Mouse (Mus musculus): ENCODE measurements around the gene Gpx4. TPM values are rescaled to one million over a fixed set of nuclear protein-coding genes. Genes with fewer than 3 reads are reported as not detected.
A peak's percentile ranks its signal among the peaks of the same experiment; 100 is the strongest.

Gene Gpx4
- polyA plus RNA-seq (2015; fragmentation: Nextera tagmentation; extraction: Ambion mirVana) = 553 and 567 TPM in 2 replicates

GRCm38 (mm10) chr10:80047041-80047565, at the start of gene Gpx4:
Gene Gpx4, plus strand, starts transcription at chr10:80047166.
- no peaks in the 10 kb centered on the region for H3K27me3 ChIP-seq (ENCODE audit: control insufficient read depth, insufficient read depth, low read depth, low read length)
- no peak within 1 kb of the TSS for H3K4me3 ChIP-seq (ENCODE audit: low read depth, low read length)
- WGBS (ENCODE audit: insufficient replicate concordance) = 76% methylated on average over 9 of the region's 9 CpGs
- peaks cover 28% of the 10 kb centered on the region for H3K4me1 ChIP-seq (ENCODE audit: control insufficient read depth, low read depth, low read length)
- H3K9me3 ChIP-seq (replicated peaks; ENCODE audit: control insufficient read depth, low read length) = no peaks in the 10 kb centered on the region
- no peak within 1 kb of the TSS for H3K4me2 ChIP-seq (ENCODE audit: low read depth, low read length)
- H3K36me3 ChIP-seq (ENCODE audit: control insufficient read depth, insufficient read depth) = no peaks in the 10 kb centered on the region
- ATAC-seq (ENCODE audit: low read depth) = no peak
- no peak within 1 kb of the TSS for H3K9ac ChIP-seq (ENCODE audit: low read depth, low read length)
- no peak within 1 kb of the TSS for H3K27ac ChIP-seq (ENCODE audit: low read length)

- H3K4me3 ChIP-seq (ENCODE audit: low read depth, low read length) = peak overlapping the region; percentile 83
- ATAC-seq (ENCODE audit: low read depth) = peak; percentile 23; the same call in 1 of the 2 replicates
- WGBS (ENCODE audit: insufficient replicate concordance) = 21% methylated on average over 15 of the region's 15 CpGs
- H3K27ac ChIP-seq (ENCODE audit: low read length) = peak overlapping the region; percentile 97
- H3K4me1 ChIP-seq (ENCODE audit: control insufficient read depth, low read depth, low read length) = peaks cover 42% of the 10 kb centered on the region
- H3K27me3 ChIP-seq (ENCODE audit: control insufficient read depth, insufficient read depth, low read depth, low read length) = no peaks in the 10 kb centered on the region
- H3K9ac ChIP-seq (ENCODE audit: low read depth, low read length) = peak overlapping the region; percentile 81
- no peaks in the 10 kb centered on the region for H3K9me3 ChIP-seq (replicated peaks; ENCODE audit: control insufficient read depth, low read length)
- H3K36me3 ChIP-seq (ENCODE audit: control insufficient read depth, insufficient read depth) = 0 out of 2 replicates have a peak, but pooled peaks cover 3% of the 10 kb centered on the region
- H3K4me2 ChIP-seq (ENCODE audit: low read depth, low read length) = peak overlapping the region; percentile 82
These were observed 49.1 kb upstream of the Gpx4 start for GRCm38 (mm10) chr10:79997819-79998218.

DNA sequence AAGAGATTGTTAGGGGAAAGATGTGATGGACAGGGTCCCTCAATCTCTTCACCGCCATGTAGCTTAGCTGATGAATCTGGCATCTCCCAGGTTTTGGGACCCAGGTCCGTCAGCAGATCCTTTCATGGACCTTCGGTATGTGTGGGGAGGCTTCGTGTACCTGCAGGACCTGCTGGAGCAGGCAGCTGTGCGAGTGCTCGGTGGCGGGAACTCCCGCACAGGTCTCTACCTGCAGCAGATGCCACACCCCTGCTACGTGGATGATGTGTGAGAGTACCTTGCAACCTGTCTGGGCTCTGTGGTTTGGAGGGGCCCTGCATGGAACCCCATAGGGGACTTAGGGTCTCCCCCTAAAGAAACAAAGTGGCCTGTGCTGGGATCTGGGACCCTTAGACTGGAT, 45.0 kb upstream of the Gpx4 start:
- Histone ChIP-seq H3K4me3 (ENCODE audit: low read depth, low read length) (no peak overlapping the region), H3K9ac (ENCODE audit: low read depth, low read length) (no peak overlapping the region), H3K27me3 (ENCODE audit: control insufficient read depth, insufficient read depth, low read depth, low read length) (no peaks in the 10 kb centered on the region), H3K27ac (ENCODE audit: low read length) (no peak overlapping the region), H3K4me2 (ENCODE audit: low read depth, low read length) (no peak overlapping the region), H3K4me1 (ENCODE audit: control insufficient read depth, low read depth, low read length) (peaks cover 42% of the 10 kb centered on the region), H3K9me3 (replicated peaks; ENCODE audit: control insufficient read depth, low read length) (no peaks in the 10 kb centered on the region), H3K36me3 (ENCODE audit: control insufficient read depth, insufficient read depth) (peaks cover 8% of the 10 kb centered on the region)
- no peak for ATAC-seq (ENCODE audit: low read depth)
- 90% methylated on average over 9 of the region's 9 CpGs for WGBS (ENCODE audit: insufficient replicate concordance)

DNA sequence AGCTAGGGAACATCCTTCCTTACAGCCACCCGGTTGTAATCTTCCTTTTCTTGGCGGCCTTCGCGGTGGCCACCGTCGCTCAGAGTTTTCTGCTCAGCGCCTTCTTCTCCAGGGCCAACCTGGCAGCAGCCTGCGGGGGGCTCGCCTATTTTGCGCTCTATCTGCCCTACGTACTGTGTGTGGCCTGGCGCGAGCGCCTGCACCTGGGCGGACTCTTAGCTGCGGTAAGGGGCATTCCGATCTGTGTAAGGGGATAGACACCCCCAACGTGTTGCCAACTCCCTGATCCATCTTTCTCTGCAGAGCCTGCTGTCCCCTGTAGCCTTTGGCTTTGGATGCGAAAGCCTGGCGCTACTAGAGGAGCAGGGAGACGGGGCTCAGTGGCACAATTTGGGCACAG, 44.1 kb upstream of the Gpx4 start:
- Histone ChIP-seq H3K9ac (ENCODE audit: low read depth, low read length) (no peak overlapping the region), H3K9me3 (replicated peaks; ENCODE audit: control insufficient read depth, low read length) (no peaks in the 10 kb centered on the region), H3K27ac (ENCODE audit: low read length) (peak overlapping the region; percentile 45; the same call in 1 of the 2 replicates), H3K4me3 (ENCODE audit: low read depth, low read length) (no peak overlapping the region), H3K36me3 (ENCODE audit: control insufficient read depth, insufficient read depth) (peaks cover 14% of the 10 kb centered on the region), H3K4me1 (ENCODE audit: control insufficient read depth, low read depth, low read length) (peaks cover 39% of the 10 kb centered on the region), H3K27me3 (ENCODE audit: control insufficient read depth, insufficient read depth, low read depth, low read length) (no peaks in the 10 kb centered on the region), H3K4me2 (ENCODE audit: low read depth, low read length) (no peak overlapping the region)
- WGBS (ENCODE audit: insufficient replicate concordance) = 58% methylated on average over 21 of the region's 21 CpGs
- no peak for ATAC-seq (ENCODE audit: low read depth)

GRCm38 (mm10) chr10:80003374-80004232, 43.4 kb upstream of the Gpx4 start:
- Histone ChIP-seq H3K27ac (ENCODE audit: low read length) (peak overlapping the region; percentile 45), H3K27me3 (ENCODE audit: control insufficient read depth, insufficient read depth, low read depth, low read length) (no peaks in the 10 kb centered on the region), H3K4me3 (ENCODE audit: low read depth, low read length) (no peak overlapping the region), H3K9ac (ENCODE audit: low read depth, low read length) (0 out of 2 replicates have a peak overlapping the region, but pooled peaks have one; percentile 5), H3K4me1 (ENCODE audit: control insufficient read depth, low read depth, low read length) (peaks cover 33% of the 10 kb centered on the region), H3K9me3 (replicated peaks; ENCODE audit: control insufficient read depth, low read length) (no peaks in the 10 kb centered on the region), H3K36me3 (ENCODE audit: control insufficient read depth, insufficient read depth) (peaks cover 22% of the 10 kb centered on the region), H3K4me2 (ENCODE audit: low read depth, low read length) (no peak overlapping the region)
- peak; percentile 47 for ATAC-seq (ENCODE audit: low read depth)
- WGBS (ENCODE audit: insufficient replicate concordance) = 41% methylated on average over 9 of the region's 9 CpGs

DNA sequence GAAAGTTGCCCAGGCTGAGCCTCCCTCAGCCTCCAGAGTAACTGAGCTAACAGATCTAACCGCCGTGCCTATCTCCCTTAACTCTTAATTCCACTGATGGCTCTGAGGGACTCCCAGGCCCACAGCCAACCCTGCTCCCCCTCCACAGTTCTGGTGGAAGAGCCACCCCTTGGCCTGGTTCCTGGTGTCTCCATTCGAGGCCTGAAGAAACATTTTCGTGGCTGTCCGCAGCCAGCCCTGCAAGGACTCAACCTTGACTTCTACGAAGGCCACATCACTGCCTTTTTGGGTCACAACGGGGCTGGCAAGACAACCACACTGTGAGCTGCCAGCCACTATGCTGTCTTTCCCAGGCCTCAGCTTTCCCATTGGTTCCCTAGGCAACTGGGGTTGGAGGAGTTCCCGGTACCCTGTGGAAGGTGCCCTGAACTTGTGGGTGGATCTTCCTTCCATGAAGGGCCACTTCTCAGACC, 42.7 kb upstream of the Gpx4 start:
- no peak overlapping the region for H3K4me3 ChIP-seq (ENCODE audit: low read depth, low read length)
- H3K4me2 ChIP-seq (ENCODE audit: low read depth, low read length) = no peak overlapping the region
- WGBS (ENCODE audit: insufficient replicate concordance) = 68% methylated on average over 8 of the region's 8 CpGs
- no peak overlapping the region; the same call in 1 of the 2 replicates for H3K27ac ChIP-seq (ENCODE audit: low read length)
- ATAC-seq (ENCODE audit: low read depth) = no peak
- peaks cover 33% of the 10 kb centered on the region for H3K4me1 ChIP-seq (ENCODE audit: control insufficient read depth, low read depth, low read length)
- no peaks in the 10 kb centered on the region for H3K9me3 ChIP-seq (replicated peaks; ENCODE audit: control insufficient read depth, low read length)
- H3K36me3 ChIP-seq (ENCODE audit: control insufficient read depth, insufficient read depth) = peaks cover 29% of the 10 kb centered on the region
- no peak overlapping the region for H3K9ac ChIP-seq (ENCODE audit: low read depth, low read length)
- H3K27me3 ChIP-seq (ENCODE audit: control insufficient read depth, insufficient read depth, low read depth, low read length) = no peaks in the 10 kb centered on the region

DNA sequence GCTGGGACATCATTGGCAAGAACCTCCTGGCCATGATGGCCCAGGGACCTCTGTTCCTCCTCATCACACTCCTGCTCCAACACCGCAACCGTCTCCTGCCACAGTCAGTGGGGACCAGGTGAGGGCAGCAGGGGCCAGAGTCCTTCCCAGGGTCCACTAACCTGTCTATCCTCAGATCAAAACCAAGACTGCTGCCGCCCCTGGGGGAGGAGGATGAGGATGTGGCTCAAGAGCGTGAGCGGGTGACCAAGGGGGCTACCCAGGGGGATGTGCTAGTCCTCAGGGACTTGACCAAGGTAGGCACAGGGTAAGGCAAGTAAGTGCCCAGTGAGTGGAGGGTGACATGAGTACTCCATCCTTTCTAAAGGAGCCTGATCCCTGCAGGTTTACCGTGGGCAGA, 35.2 kb upstream of the Gpx4 start:
- peaks cover 10% of the 10 kb centered on the region for H3K4me1 ChIP-seq (ENCODE audit: control insufficient read depth, low read depth, low read length)
- peaks cover 13% of the 10 kb centered on the region for H3K9me3 ChIP-seq (replicated peaks; ENCODE audit: control insufficient read depth, low read length)
- H3K27me3 ChIP-seq (ENCODE audit: control insufficient read depth, insufficient read depth, low read depth, low read length) = peaks cover 2% of the 10 kb centered on the region; the same call in 1 of the 2 replicates
- H3K4me3 ChIP-seq (ENCODE audit: low read depth, low read length) = no peak overlapping the region
- 89% methylated on average over 6 of the region's 6 CpGs for WGBS (ENCODE audit: insufficient replicate concordance)
- no peak overlapping the region for H3K27ac ChIP-seq (ENCODE audit: low read length)
- H3K4me2 ChIP-seq (ENCODE audit: low read depth, low read length) = no peak overlapping the region
- no peak overlapping the region for H3K9ac ChIP-seq (ENCODE audit: low read depth, low read length)
- ATAC-seq (ENCODE audit: low read depth) = no peak
- peaks cover 63% of the 10 kb centered on the region for H3K36me3 ChIP-seq (ENCODE audit: control insufficient read depth, insufficient read depth)

- Histone ChIP-seq H3K9ac (ENCODE audit: low read depth, low read length) (no peak overlapping the region), H3K27ac (ENCODE audit: low read length) (no peak overlapping the region), H3K9me3 (replicated peaks; ENCODE audit: control insufficient read depth, low read length) (peaks cover 13% of the 10 kb centered on the region), H3K27me3 (ENCODE audit: control insufficient read depth, insufficient read depth, low read depth, low read length) (peaks cover 2% of the 10 kb centered on the region; the same call in 1 of the 2 replicates), H3K4me1 (ENCODE audit: control insufficient read depth, low read depth, low read length) (peaks cover 24% of the 10 kb centered on the region), H3K36me3 (ENCODE audit: control insufficient read depth, insufficient read depth) (peaks cover 49% of the 10 kb centered on the region), H3K4me2 (ENCODE audit: low read depth, low read length) (no peak overlapping the region), H3K4me3 (ENCODE audit: low read depth, low read length) (no peak overlapping the region)
- no peak for ATAC-seq (ENCODE audit: low read depth)
- 80% methylated on average over 25 of the region's 25 CpGs for WGBS (ENCODE audit: insufficient replicate concordance)
These were observed 33.4 kb upstream of the Gpx4 start for GRCm38 (mm10) chr10:80013609-80014008.

All from liver, embryonic 16.5 days (tissue).